Mouse (Mus musculus) gastrocnemius, postnatal 4 days (tissue): ENCODE data around the gene Rcan1. TPM values are rescaled to one million over a fixed set of nuclear protein-coding genes. Genes with fewer than 3 reads are reported as not detected.

Experiments
- DNase-seq, 2 experiments: peaks; one replicate each; pipeline ENCODE4 v3.0.0; 2021 to 2022; ENCODE audit warnings: low spot score in 2 of 2, mixed read lengths in 2 of 2
- total RNA-seq, 2 experiments: library from RNA; stranded (reverse); gene quantifications; 2 replicates each; pipeline ENCODE4 v1.2.3; 2021

Gene Rcan1
- total RNA-seq, 2 experiments from 2014 or later = 31.1 to 37.8 TPM

GRCm38 (mm10) chr16:92357566-92357965 lies 113.1 kb downstream of the Rcan1 start:
- no peak for DNase-seq

DNA sequence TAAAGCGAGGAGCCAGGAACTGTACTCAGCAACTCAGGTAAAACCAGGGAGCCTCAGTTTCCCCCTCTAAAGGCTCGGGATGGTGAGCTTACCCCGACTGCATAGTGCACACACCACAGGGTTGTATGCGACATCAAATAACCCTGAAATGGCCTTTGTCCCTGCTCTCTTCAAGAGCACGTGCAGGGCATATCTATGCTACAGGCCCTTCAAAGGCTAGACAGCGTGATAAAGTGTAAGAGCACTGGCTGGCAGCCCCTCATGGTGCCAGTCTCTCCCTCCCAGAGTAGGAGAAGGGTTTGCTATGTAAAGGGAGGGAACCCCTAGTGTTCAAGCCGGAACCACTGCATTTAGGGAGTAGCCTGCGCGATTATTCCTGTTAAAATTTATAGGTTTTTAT lies 113.6 kb downstream of the Rcan1 start:
- DNase-seq = no peak

DNA sequence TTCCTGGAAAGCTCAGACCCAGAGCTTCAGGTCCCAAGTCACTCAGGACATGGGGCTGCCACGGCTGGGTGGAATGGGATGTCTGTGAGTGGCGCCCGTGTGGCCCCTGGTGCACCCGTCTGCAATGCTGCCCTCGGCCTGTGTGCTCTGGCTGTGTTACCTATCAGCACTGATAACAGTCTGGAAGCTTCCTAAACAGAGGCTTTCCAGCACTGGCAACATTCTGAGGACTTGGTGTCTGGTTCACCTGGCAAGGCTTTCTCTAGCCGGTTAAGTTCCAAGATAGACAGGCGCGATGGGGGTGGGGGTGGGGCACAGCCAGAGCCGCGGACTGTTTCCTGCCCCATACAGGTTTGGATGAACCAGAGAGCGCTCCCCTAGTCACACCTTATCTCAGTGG lies 114.7 kb downstream of the Rcan1 start:
- no peak for DNase-seq

- DNase-seq = no peak
These were observed 115.3 kb downstream of the Rcan1 start for GRCm38 (mm10) chr16:92355366-92355765.

GRCm38 (mm10) chr16:92353897-92354296 lies 116.8 kb downstream of the Rcan1 start:
- no peak for DNase-seq

DNA sequence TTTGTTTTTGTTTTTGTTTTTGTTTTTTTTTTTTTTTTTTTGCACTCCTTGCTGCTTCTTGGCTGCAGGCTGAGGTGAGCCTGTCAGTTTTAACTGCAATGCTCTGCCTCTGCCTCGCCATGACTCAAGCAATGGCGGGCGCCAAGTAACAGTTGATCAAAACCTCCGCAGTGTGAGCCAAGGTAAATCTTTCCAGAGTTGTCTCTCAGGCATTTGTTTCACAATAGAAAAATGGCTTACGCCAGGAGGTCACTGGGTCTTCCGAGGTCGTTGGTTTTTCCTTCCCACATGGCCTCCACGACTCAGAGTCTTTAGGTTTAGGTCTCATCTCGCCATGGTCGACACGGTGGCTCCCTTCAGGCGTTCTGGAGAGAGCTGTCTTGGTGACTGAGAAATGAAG lies 117.4 kb downstream of the Rcan1 start:
- no peak for DNase-seq

- DNase-seq = no peak
These were observed 121.7 kb downstream of the Rcan1 start for GRCm38 (mm10) chr16:92348941-92349340.

DNA sequence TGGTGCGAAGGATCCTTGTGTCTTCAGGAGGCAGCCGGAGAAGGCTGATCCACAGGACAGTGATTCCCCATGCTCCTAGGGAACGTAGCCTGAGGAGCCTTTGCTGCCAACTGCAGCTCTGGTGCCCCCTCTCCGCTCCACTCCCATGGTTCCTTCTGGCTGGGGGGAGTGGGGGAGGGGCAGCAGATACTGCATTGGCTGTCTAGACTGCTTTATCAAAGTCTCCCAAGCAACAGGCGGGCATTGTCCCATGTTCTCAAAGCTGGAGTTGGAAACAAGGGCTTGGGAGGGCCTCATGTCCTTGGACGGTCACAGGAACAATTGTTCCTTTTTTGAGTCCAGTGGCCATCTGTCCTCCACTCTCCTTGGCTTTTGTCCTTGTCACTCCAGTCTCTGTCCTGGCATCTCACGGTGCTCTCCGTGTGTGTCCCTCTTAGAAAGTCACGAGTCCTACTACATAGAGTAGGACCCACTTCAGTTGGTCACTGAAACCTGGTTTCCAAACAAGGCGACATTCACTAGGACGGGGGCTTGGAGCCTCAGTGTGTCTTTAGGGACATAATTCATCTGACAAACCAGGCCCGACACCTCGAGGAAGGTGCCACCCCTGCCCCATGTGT lies 124.3 kb downstream of the Rcan1 start:
- peak in 1 of 2 experiments; percentile 46 for DNase-seq

GRCm38 (mm10) chr16:92345177-92345576 lies 125.5 kb downstream of the Rcan1 start:
- DNase-seq = no peak

Other genes starting within 250 kb of the Rcan1 start
- gene Kcne2, start 178.5 kb downstream of the Rcan1 start, total RNA-seq = not detected
- 10 to 100 TPM; 71.7 to 72.1 TPM for gene Smim11, start 169.6 kb downstream of the Rcan1 start, total RNA-seq
- not detected for gene Fam243, start 149.4 kb downstream of the Rcan1 start, total RNA-seq
- gene Kcne1, start 111.4 kb downstream of the Rcan1 start, total RNA-seq = not detected
- under 1 TPM; 0.20 to 0.23 TPM for gene Clic6, start 14.9 kb upstream of the Rcan1 start, total RNA-seq